Mouse (Mus musculus): ENCODE results near the gene BC048679. TPM values are rescaled to one million over a fixed set of nuclear protein-coding genes. Genes with fewer than 3 reads are reported as not detected.

The BC048679 gene
- total RNA-seq, 2 experiments from 2014 or later = not detected

GRCm38 (mm10) chr7:81480800-81481199 is 17.3 kb downstream of the BC048679 start:
- intact Hi-C loops (cut with DNase I) = no loop called here
- peak in 1 of 2 experiments; percentile 6 for DNase-seq (ENCODE audit: extremely low spot score in 1 of 2, low spot score in 2 of 2)

DNA sequence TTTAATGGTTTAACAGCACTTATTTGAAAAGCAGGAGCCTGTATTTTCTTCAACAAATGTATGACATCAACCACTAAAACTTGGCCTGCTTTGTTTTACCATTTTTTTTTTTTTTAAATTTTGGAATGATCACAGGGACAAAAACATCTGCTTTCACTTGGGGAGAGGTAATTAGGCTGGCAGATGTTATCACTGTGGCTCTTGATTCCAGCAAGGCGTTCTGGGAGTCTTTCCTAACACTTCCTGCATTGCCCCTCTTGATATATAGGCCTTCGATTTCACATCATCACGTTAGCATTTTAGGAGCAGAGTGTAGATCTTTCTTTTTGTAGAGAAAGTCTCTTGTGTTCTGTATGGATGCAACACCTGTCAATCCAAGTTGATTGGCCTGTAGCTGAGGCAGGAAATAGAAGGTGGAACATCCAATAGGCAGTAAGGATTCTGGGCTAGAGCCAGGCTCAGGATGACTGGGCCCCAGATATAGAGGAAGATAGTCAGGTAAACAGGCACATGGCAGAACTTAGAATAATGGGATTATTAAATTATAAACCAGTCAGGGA is 18.5 kb downstream of the BC048679 start:
- intact Hi-C loops (cut with DNase I) = loop anchor here (5.0 kb wide), 1 partner anchor 93 kb away; the partner anchor contains the start of gene Whamm
- DNase-seq (ENCODE audit: extremely low spot score in 1 of 2, low spot score in 2 of 2) = peak in 1 of 2 experiments; percentile 7

DNA sequence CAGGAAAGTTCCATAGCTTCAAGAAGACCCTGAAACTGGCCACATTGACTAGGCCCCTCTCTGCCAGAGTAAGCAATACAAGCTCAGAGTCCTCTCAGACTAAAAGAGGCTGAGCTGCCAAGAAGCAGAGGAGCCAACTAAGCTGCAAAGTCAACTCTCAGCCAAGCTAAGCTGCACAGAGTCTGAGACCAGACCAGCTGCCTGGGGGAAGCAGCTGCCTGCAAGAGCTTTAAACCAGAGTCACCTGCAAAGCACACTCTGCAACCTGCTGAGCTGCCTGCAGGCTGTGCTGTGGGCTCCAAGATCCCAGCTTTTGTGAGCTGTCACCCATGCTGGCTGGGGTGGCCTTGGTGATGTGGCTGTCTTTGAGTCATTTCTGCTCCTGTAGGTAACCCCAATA is 19.8 kb downstream of the BC048679 start:
- peak in 1 of 2 experiments; percentile 7 for DNase-seq (ENCODE audit: extremely low spot score in 1 of 2, low spot score in 2 of 2)
- intact Hi-C loops (cut with DNase I) = loop anchor here (5.0 kb wide), 1 partner anchor 94 kb away; the partner anchor contains the start of gene Whamm

- DNase-seq (ENCODE audit: extremely low spot score in 1 of 2, low spot score in 2 of 2) = no peak
- intact Hi-C loops (cut with DNase I) = loop anchor here (5.0 kb wide), 1 partner anchor 95 kb away; the partner anchor contains the start of gene Whamm
These were observed 21.2 kb downstream of the BC048679 start for GRCm38 (mm10) chr7:81476833-81477232.

- intact Hi-C loops (cut with DNase I) = loop anchor here (5.0 kb wide), 1 partner anchor 97 kb away; the partner anchor contains the start of gene Whamm
- DNase-seq (ENCODE audit: extremely low spot score in 1 of 2, low spot score in 2 of 2) = no peak
These were observed 22.9 kb downstream of the BC048679 start for GRCm38 (mm10) chr7:81475221-81475620.

DNA sequence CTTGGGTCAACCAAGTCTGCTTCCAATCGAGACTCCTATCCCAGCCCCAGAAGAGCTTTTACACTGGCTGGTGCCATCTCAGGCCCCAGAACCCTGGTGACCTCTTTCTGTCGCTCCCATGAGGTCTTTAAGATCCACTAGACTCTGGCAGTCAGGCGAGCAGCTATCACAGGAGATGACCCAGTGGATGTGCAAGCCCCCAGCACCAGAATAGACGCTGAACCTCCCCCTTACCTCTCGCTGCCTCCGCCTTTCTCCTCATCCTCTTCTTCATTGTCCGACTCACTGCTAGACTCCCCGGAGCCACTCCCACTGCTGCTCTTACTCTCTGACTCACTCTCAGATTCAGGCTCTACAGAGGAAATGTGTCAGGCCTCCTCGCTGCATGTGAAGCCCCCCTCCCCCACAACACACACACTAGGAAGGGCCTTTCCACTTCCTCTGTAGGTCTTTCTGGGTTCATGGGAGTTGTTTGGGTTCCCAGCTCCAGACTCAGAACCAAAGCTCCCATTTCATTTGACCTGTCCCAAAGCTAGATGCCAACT is 33.1 kb downstream of the BC048679 start:
- no peak for DNase-seq (ENCODE audit: extremely low spot score in 1 of 2, low spot score in 2 of 2)
- intact Hi-C loops (cut with DNase I) = no loop called here

DNA sequence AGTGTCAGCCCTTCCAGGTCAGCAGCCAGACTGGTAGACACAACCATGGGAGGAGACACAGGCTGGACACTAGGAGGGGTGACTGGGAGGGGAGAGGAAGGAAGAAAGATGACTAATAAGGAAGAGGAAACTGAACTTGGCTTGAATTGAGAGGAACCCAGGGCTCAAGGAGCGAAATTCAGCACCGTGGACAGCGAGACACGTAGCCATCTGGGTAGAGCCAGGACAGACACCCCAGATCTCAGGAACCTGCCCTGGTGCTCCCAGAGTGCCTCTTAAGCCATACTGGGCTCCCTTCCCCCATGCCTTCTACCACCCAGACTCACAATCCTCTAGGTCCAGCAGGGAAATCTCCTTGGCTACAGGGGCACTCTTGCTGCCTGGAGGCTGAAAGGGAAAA is 34.0 kb downstream of the BC048679 start:
- intact Hi-C loops (cut with DNase I) = no loop called here
- DNase-seq (ENCODE audit: extremely low spot score in 1 of 2, low spot score in 2 of 2) = no peak

GRCm38 (mm10) chr7:81462815-81463214 is 35.3 kb downstream of the BC048679 start:
- intact Hi-C loops (cut with DNase I) = no loop called here

GRCm38 (mm10) chr7:81455155-81455651 is 42.9 kb downstream of the BC048679 start, which contains the start of gene Cpeb1:
Gene Cpeb1 (minus strand): TSS chr7:81455465.
- intact Hi-C loops (cut with DNase I) = loop anchor here (5.0 to 10.0 kb wide), 3 partner anchors 90 to 322 kb away; partner anchors contain the start of gene Whamm
- peak; percentile 57 to 80 for DNase-seq (ENCODE audit: extremely low spot score in 1 of 2, low spot score in 2 of 2)

More at GRCm38 (mm10) chr7:81462815-81463214, 35.3 kb downstream of the BC048679 start:
- DNase-seq (ENCODE audit: extremely low spot score in 1 of 2, low spot score in 2 of 2) = no peak

GRCm38 (mm10) chr7:81454331-81455039 is 43.6 kb downstream of the BC048679 start:
- intact Hi-C loops (cut with DNase I) = loop anchor here (5.0 to 10.0 kb wide), 3 partner anchors 90 to 323 kb away; partner anchors contain the start of gene Whamm
- DNase-seq (ENCODE audit: extremely low spot score in 1 of 2, low spot score in 2 of 2) = peak in 1 of 2 experiments; percentile 73

- DNase-seq (ENCODE audit: extremely low spot score in 1 of 2, low spot score in 2 of 2) = peak in 1 of 2 experiments; percentile 74
- intact Hi-C loops (cut with DNase I) = loop anchor here (10.0 kb wide), 2 partner anchors 89 to 121 kb away; partner anchors contain the start of gene Whamm
These were observed 44.4 kb downstream of the BC048679 start for GRCm38 (mm10) chr7:81453443-81454274.

DNA sequence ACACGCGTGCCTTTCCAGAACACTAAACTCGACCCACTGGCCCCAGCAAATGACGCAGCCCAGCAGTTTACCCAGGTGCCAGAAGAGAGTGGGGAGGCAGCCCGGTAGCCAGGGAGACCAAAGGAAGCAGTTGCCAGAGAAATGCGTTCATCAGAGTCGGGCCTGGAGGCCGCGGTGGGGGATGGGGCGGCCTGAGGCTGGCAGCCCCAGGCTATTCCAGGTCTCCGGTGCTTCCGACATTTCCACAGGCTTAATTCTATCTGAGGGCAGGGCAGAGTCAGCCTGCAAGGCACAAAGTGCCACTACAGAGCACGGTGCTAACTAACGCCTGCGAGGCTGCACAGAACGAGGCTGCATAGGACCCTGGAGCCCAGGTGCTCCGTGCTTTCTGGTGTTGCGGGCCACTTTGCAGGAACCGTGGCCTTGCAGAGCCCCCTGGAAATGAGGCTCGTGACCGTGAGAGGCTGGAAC is 45.1 kb downstream of the BC048679 start:
- DNase-seq (ENCODE audit: extremely low spot score in 1 of 2, low spot score in 2 of 2) = peak in 1 of 2 experiments; percentile 51
- intact Hi-C loops (cut with DNase I) = loop anchor here (10.0 kb wide), 2 partner anchors 88 to 122 kb away; partner anchors contain the start of gene Whamm

Other genes starting within 250 kb of the BC048679 start
- gene Rps17, start 153.0 kb downstream of the BC048679 start, total RNA-seq (2021) = 100 to 1,000 TPM; 621 to 626 TPM
- 10 to 100 TPM; 20.8 to 21.0 TPM for gene Cpeb1, start 42.8 kb downstream of the BC048679 start, total RNA-seq (2021)
- gene Ap3b2, start 4.4 kb downstream of the BC048679 start, total RNA-seq (2021) = 100 to 1,000 TPM; 150 to 156 TPM
- under 1 TPM; 0.09 to 0.10 TPM for gene Fsd2, start 68.7 kb upstream of the BC048679 start, total RNA-seq (2021)
- gene Whamm, start 73.0 kb upstream of the BC048679 start, total RNA-seq (2021) = 10 to 100 TPM; 15.5 to 17.4 TPM
- gene Homer2, start 209.2 kb upstream of the BC048679 start, total RNA-seq (2021) = 10 to 100 TPM; 68.1 to 71.6 TPM

All from left cerebral cortex, postnatal 10 days (tissue).